Mouse (Mus musculus): ENCODE data around the gene Hnrnpul1. TPM values are rescaled to one million over a fixed set of nuclear protein-coding genes. Genes with fewer than 3 reads are reported as not detected.

Hnrnpul1 gene
- polyA plus RNA-seq, 1 experiment from 2014 or later = 32.1 TPM

GRCm38 (mm10) chr7:25699851-25700250, 54.7 kb downstream of the Hnrnpul1 start:
- Histone ChIP-seq H3K36me3 (ENCODE audit: control insufficient read depth, insufficient read depth) (peaks cover 7% of the 10 kb centered on the region; the same call in 1 of the 2 replicates), H3K27me3 (replicated peaks; ENCODE audit: control insufficient read depth, insufficient read depth, low read length) (no peaks in the 10 kb centered on the region), H3K4me2 (replicated peaks; ENCODE audit: low read depth) (no peak overlapping the region), H3K9ac (ENCODE audit: low read depth, low read length) (no peak overlapping the region), H3K27ac (ENCODE audit: low read depth, low read length) (no peak overlapping the region), H3K4me3 (ENCODE audit: low read depth, low read length) (no peak overlapping the region), H3K9me3 (ENCODE audit: control insufficient read depth) (no peaks in the 10 kb centered on the region), H3K4me1 (replicated peaks; ENCODE audit: control insufficient read depth, insufficient read depth, low read length) (no peaks in the 10 kb centered on the region; the same call in 1 of the 2 replicates)
- WGBS = 61% methylated on average over 13 of the region's 13 CpGs
- no peak for ATAC-seq
- 0 out of 2 replicates have a peak, but pooled peaks have one; percentile 9 for TF ChIP-seq CTCF (IDR thresholded peaks at IDR 0.05; ENCODE audit: low read depth)

- no peak overlapping the region for H3K4me3 ChIP-seq (ENCODE audit: low read depth, low read length)
Observed at GRCm38 (mm10) chr7:25694104-25694503, 60.5 kb downstream of the Hnrnpul1 start.

GRCm38 (mm10) chr7:25690051-25690450, 64.5 kb downstream of the Hnrnpul1 start:
- Histone ChIP-seq H3K36me3 (ENCODE audit: control insufficient read depth, insufficient read depth) (peaks cover 13% of the 10 kb centered on the region; the same call in 1 of the 2 replicates), H3K4me1 (replicated peaks; ENCODE audit: control insufficient read depth, insufficient read depth, low read length) (no peaks in the 10 kb centered on the region; the same call in 1 of the 2 replicates), H3K27ac (ENCODE audit: low read depth, low read length) (no peak overlapping the region), H3K4me2 (replicated peaks; ENCODE audit: low read depth) (peak overlapping the region; percentile 94), H3K9me3 (ENCODE audit: control insufficient read depth) (no peaks in the 10 kb centered on the region), H3K4me3 (ENCODE audit: low read depth, low read length) (no peak overlapping the region), H3K9ac (ENCODE audit: low read depth, low read length) (no peak overlapping the region), H3K27me3 (replicated peaks; ENCODE audit: control insufficient read depth, insufficient read depth, low read length) (no peaks in the 10 kb centered on the region)
- no peak for TF ChIP-seq CTCF (IDR thresholded peaks at IDR 0.05; ENCODE audit: low read depth)
- 61% methylated on average over 5 of the region's 5 CpGs for WGBS
- ATAC-seq = no peak

More at GRCm38 (mm10) chr7:25694104-25694503, 60.5 kb downstream of the Hnrnpul1 start:
- TF ChIP-seq CTCF (IDR thresholded peaks at IDR 0.05; ENCODE audit: low read depth) = no peak
- Histone ChIP-seq H3K36me3 (ENCODE audit: control insufficient read depth, insufficient read depth) (peaks cover 20% of the 10 kb centered on the region; the same call in 1 of the 2 replicates), H3K27me3 (replicated peaks; ENCODE audit: control insufficient read depth, insufficient read depth, low read length) (no peaks in the 10 kb centered on the region), H3K4me1 (replicated peaks; ENCODE audit: control insufficient read depth, insufficient read depth, low read length) (no peaks in the 10 kb centered on the region), H3K9me3 (ENCODE audit: control insufficient read depth) (no peaks in the 10 kb centered on the region), H3K9ac (ENCODE audit: low read depth, low read length) (no peak overlapping the region), H3K4me2 (replicated peaks; ENCODE audit: low read depth) (no peak overlapping the region), H3K27ac (ENCODE audit: low read depth, low read length) (no peak overlapping the region)
- 65% methylated on average over 8 of the region's 8 CpGs for WGBS
- no peak for ATAC-seq

- peak overlapping the region; percentile 94 for H3K4me2 ChIP-seq (replicated peaks; ENCODE audit: low read depth)
- no peaks in the 10 kb centered on the region; the same call in 1 of the 2 replicates for H3K4me1 ChIP-seq (replicated peaks; ENCODE audit: control insufficient read depth, insufficient read depth, low read length)
- H3K27me3 ChIP-seq (replicated peaks; ENCODE audit: control insufficient read depth, insufficient read depth, low read length) = no peaks in the 10 kb centered on the region
- TF ChIP-seq CTCF (IDR thresholded peaks at IDR 0.05; ENCODE audit: low read depth) = no peak
- peak overlapping the region; percentile 63 for H3K4me3 ChIP-seq (ENCODE audit: low read depth, low read length)
- H3K36me3 ChIP-seq (ENCODE audit: control insufficient read depth, insufficient read depth) = peaks cover 13% of the 10 kb centered on the region; the same call in 1 of the 2 replicates
- H3K9me3 ChIP-seq (ENCODE audit: control insufficient read depth) = no peaks in the 10 kb centered on the region
- 13% methylated on average over 12 of the region's 12 CpGs for WGBS
- H3K9ac ChIP-seq (ENCODE audit: low read depth, low read length) = no peak overlapping the region
- H3K27ac ChIP-seq (ENCODE audit: low read depth, low read length) = no peak overlapping the region
- 0 out of 2 replicates have a peak, but pooled peaks have one; percentile 1 for ATAC-seq
Observed at GRCm38 (mm10) chr7:25689603-25690021, 64.9 kb downstream of the Hnrnpul1 start.

- H3K27me3 ChIP-seq (replicated peaks; ENCODE audit: control insufficient read depth, insufficient read depth, low read length) = no peaks in the 10 kb centered on the region
- under 1% methylated on average over 45 of the region's 52 CpGs for WGBS
- no peaks in the 10 kb centered on the region; the same call in 1 of the 2 replicates for H3K4me1 ChIP-seq (replicated peaks; ENCODE audit: control insufficient read depth, insufficient read depth, low read length)
- peak; percentile 73 for ATAC-seq
- peaks cover 10% of the 10 kb centered on the region; the same call in 1 of the 2 replicates for H3K36me3 ChIP-seq (ENCODE audit: control insufficient read depth, insufficient read depth)
- peak overlapping the region; percentile 94 for H3K4me2 ChIP-seq (replicated peaks; ENCODE audit: low read depth)
- peak; percentile 26 for TF ChIP-seq CTCF (IDR thresholded peaks at IDR 0.05; ENCODE audit: low read depth)
- peak overlapping the region; percentile 63 for H3K4me3 ChIP-seq (ENCODE audit: low read depth, low read length)
- H3K9ac ChIP-seq (ENCODE audit: low read depth, low read length) = peak overlapping the region; percentile 28; the same call in 1 of the 2 replicates
- H3K9me3 ChIP-seq (ENCODE audit: control insufficient read depth) = no peaks in the 10 kb centered on the region
- H3K27ac ChIP-seq (ENCODE audit: low read depth, low read length) = no peak overlapping the region
Observed at GRCm38 (mm10) chr7:25688810-25689586, 65.6 kb downstream of the Hnrnpul1 start.

GRCm38 (mm10) chr7:25687811-25688401, 66.7 kb downstream of the Hnrnpul1 start:
- Histone ChIP-seq H3K36me3 (ENCODE audit: control insufficient read depth, insufficient read depth) (peaks cover 6% of the 10 kb centered on the region; the same call in 1 of the 2 replicates), H3K9ac (ENCODE audit: low read depth, low read length) (peak overlapping the region; percentile 50; the same call in 1 of the 2 replicates), H3K9me3 (ENCODE audit: control insufficient read depth) (no peaks in the 10 kb centered on the region), H3K27me3 (replicated peaks; ENCODE audit: control insufficient read depth, insufficient read depth, low read length) (no peaks in the 10 kb centered on the region), H3K4me1 (replicated peaks; ENCODE audit: control insufficient read depth, insufficient read depth, low read length) (no peaks in the 10 kb centered on the region; the same call in 1 of the 2 replicates), H3K4me3 (ENCODE audit: low read depth, low read length) (peak overlapping the region; percentile 63), H3K27ac (ENCODE audit: low read depth, low read length) (no peak overlapping the region), H3K4me2 (replicated peaks; ENCODE audit: low read depth) (peak overlapping the region; percentile 94)
- no peak for ATAC-seq
- peak; percentile 54 for TF ChIP-seq CTCF (IDR thresholded peaks at IDR 0.05; ENCODE audit: low read depth)
- WGBS = under 1% methylated on average over 47 of the region's 47 CpGs
